Mouse (Mus musculus) c-Kit-negative CD71-positive TER-119-positive erythroid progenitor cells, embryonic 14.5 days (primary cell): ENCODE results near the gene Chchd10.
"Not testable (repeated sequence)": the region's sequence is repeated elsewhere in the genome, so short reads cannot be mapped to it uniquely, and the experiment has no call there.

Source experiments
- DNase-seq: peaks from one replicate; pipeline ENCODE4 v3.0.0-alpha.2; 2013; ENCODE audit warnings: low read depth, low spot score

Chchd10 gene

GRCm38 (mm10) chr10:75932891-75933290 is at the start of gene Chchd10:
TSS of gene Chchd10 (plus strand) at chr10:75933130.
- DNase-seq, result no peak

GRCm38 (mm10) chr10:75883232-75883552 is 49.7 kb upstream of the Chchd10 start:
- no peak for DNase-seq

GRCm38 (mm10) chr10:75884742-75885141 is 48.2 kb upstream of the Chchd10 start:
- DNase-seq, result no peak

- DNase-seq, result not testable (repeated sequence)
Measured at GRCm38 (mm10) chr10:75887504-75887903, 45.4 kb upstream of the Chchd10 start.

GRCm38 (mm10) chr10:75889406-75890153 is 43.4 kb upstream of the Chchd10 start:
- DNase-seq, result no peak

- DNase-seq, result peak; percentile 79
Measured at GRCm38 (mm10) chr10:75893089-75893750, 39.7 kb upstream of the Chchd10 start, which contains the start of gene Derl3. TSS of gene Derl3 (plus strand) at chr10:75893413.

- DNase-seq, result no peak
Measured at GRCm38 (mm10) chr10:75894601-75895000, 38.3 kb upstream of the Chchd10 start.

- DNase-seq, result no peak
Measured at GRCm38 (mm10) chr10:75895730-75896129, 37.2 kb upstream of the Chchd10 start.

- no peak for DNase-seq
Measured at GRCm38 (mm10) chr10:75896208-75896607, 36.7 kb upstream of the Chchd10 start.

GRCm38 (mm10) chr10:75897373-75897772 is 35.6 kb upstream of the Chchd10 start:
- DNase-seq, result peak; percentile 48

GRCm38 (mm10) chr10:75898039-75898564 is 34.8 kb upstream of the Chchd10 start:
- DNase-seq, result no peak

GRCm38 (mm10) chr10:75898846-75899245 is 34.1 kb upstream of the Chchd10 start:
- DNase-seq, result no peak

- no peak for DNase-seq
Measured at GRCm38 (mm10) chr10:75904391-75904790, 28.5 kb upstream of the Chchd10 start.

GRCm38 (mm10) chr10:75906882-75907281 is 26.0 kb upstream of the Chchd10 start:
- no peak for DNase-seq

GRCm38 (mm10) chr10:75910698-75911097 is 22.2 kb upstream of the Chchd10 start:
- no peak for DNase-seq

- no peak for DNase-seq
Measured at GRCm38 (mm10) chr10:75913013-75913589, 19.8 kb upstream of the Chchd10 start.

GRCm38 (mm10) chr10:75915557-75915956 is 17.4 kb upstream of the Chchd10 start:
- no peak for DNase-seq

- no peak for DNase-seq
Measured at GRCm38 (mm10) chr10:75916840-75917239, 16.1 kb upstream of the Chchd10 start.

- no peak for DNase-seq
Measured at GRCm38 (mm10) chr10:75919026-75919425, 13.9 kb upstream of the Chchd10 start.

GRCm38 (mm10) chr10:75921026-75921725 is 11.8 kb upstream of the Chchd10 start, which contains the start of gene Smarcb1:
TSS of gene Smarcb1 (minus strand) at chr10:75921617.
- DNase-seq, result peak; percentile 91

GRCm38 (mm10) chr10:75921726-75922560 is 11.0 kb upstream of the Chchd10 start:
- DNase-seq, result no peak
